Mouse (Mus musculus) brain, adult 2 months (tissue): Measurements from ENCODE around the gene 1700029H14Rik.
A peak's percentile ranks its signal among the peaks of the same experiment; 100 is the strongest.

Experiments used
- DNase-seq: peaks from one replicate; pipeline ENCODE4 v3.0.0; 2011; ENCODE audit warnings: low read depth, low spot score

Gene 1700029H14Rik

DNA sequence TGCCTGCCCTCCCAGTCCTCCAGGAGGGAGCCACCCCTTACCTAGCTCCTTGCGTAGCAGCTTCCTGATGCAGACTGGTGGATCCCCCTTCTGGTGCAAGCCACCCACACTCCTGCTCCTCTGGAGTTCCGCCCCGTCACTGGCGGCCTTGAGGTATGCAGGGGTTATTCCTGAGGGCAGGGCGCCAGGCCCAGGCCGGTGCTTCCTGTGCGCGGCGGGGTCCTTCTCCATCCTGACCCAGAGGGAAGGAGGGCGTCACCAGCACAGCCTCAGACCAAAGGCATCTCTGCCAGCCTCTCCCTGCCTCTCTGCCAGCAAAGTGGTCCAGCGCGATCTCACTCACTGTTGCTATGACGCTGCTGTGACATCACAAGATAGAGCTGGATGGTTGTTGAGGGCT, at the start of gene 1700029H14Rik:
Gene 1700029H14Rik, minus strand, starts transcription at position 344 of the 400 bp plus-strand sequence.
- no peak for DNase-seq

DNA sequence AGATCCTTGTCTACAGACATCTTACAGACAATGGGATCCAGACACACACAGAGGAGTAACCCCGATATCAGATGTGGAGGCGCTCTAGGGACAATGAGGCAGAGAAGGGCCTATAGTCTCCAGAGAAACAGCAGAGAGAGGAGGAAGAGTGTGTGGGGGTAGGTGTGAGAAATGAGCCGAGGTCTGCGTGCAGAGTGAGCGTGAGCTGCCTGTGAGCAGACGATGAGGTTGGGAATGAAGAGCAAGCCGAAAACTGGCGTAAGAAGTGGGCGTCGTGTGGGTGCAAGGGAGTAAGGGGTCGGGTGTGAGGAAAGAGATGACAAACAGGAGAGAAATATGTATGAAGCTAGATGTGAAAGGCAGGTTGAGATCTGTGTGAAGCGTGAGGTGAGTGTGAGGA, 49.4 kb upstream of the 1700029H14Rik start:
- DNase-seq: peak; percentile 77

DNA sequence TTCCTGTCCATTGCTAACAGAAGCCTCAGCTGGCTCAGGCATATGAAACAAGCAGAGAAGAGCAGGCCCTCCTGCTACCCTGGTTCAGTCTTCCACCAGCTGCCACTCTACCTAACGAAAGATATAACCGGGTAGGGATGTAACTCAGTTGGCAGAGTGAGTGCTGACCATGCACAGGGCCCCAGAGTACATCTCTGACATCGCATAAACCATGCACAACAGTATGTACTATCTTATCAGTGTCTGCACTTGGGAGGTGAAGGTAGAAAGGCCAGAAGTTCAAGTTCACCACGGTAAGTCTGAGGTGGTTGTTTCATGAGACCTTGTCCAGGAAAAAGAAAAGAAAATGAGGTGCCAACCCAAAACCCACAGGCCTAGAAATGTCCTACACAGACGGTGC, 47.7 kb upstream of the 1700029H14Rik start:
- no peak for DNase-seq

DNA sequence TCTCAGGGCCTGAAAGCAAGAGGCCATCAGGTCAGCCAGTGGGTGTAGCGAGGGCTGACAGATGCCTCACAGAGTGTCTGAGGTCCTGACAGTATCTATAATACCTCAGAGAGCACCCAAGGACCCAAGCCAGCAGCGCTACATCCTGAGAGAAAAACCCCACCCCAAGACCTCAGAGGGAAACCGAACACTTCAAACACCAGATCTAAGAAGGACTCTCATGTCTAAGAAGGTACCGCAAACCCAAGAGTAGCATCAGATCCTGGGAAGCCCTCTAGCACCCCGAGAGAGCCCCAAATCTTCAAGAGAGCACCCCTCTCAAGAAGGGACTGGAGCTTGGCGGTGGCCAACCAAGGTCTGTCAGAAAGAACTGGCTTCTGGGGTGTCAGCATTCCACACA, 46.7 kb upstream of the 1700029H14Rik start:
- DNase-seq: no peak

DNA sequence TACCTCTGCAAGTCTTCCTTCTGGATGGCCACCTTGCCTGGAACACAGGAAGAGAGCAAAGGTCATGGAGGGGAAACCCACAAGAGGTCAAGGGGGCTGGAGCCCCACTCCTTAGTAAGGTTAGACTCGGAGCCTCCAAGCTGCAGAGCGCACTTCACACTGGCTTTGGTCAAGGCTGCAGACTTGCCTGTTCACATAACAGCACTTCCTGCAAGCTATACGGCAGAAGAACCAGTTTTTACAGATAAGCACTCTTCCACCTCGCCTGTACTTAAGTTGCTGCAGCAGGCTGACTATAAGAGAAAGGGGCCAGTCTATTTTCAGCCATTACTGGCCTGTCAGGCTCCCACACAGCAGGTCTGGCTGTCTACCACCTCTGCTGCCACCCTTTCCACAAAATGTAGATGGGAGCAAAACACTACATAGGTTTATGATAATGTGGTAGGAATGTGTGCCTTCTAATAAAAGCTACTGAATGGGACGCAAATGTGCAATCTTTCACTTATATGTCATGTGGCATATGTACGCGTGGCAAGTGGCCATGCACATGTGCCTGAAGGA, 43.7 kb upstream of the 1700029H14Rik start:
- peak; percentile 71 for DNase-seq

DNA sequence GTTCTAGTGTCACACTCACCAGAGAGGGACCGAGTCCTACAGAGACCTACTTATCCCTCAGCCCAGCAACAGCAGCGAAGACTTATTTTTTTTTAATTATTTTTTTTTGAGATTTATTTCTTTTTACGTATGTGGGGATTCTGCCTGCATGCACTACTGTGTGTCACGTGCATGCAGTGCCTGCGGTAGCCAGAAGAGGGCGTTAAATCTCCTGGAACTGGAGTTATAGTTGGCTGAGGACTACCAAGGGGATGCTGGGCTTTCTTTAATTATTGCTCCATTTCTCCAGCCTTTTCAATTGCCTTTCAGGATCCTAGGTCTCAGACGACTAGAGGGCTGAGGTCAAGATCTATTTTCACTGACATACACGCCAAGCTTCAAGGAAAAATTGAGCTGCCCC, 40.4 kb upstream of the 1700029H14Rik start:
- peak; percentile 76 for DNase-seq

DNA sequence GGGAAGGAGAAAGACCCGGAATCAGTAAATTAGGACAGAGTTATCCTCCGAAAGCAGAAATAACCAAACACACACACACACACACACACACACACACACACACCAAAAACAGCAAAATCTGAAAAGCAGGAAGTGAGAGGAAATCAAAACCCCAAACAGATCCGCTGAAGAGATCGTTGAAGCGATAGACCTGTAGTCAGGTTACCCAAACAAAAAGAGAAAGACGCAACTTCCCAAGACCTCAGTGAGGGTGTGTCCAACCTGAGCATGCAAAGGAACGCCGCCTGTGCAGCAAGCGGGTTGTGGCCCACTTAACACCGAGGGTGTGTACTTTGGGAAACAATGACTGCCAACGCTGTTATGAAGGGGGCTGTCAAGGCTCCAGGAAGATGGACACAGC, 38.9 kb upstream of the 1700029H14Rik start:
- no peak for DNase-seq

DNA sequence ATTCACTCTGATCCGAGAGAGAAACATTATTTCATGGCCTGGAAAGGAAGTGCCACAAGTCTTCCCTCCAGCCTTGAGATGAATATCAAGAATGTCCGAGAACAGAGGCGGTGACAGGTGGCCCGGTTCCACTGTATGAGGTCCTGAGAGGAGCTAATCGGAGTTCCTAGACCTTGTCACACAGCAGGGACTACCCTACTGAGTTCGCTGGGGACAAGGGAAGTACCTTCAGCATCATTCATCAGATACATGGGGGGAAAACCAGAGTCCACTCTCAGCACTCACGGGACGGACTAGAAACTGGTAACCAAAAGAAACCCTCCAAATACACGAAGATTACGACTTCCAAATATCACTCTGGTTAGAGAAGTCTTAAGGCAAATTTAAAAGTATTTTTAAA, 38.5 kb upstream of the 1700029H14Rik start:
- DNase-seq: no peak

DNA sequence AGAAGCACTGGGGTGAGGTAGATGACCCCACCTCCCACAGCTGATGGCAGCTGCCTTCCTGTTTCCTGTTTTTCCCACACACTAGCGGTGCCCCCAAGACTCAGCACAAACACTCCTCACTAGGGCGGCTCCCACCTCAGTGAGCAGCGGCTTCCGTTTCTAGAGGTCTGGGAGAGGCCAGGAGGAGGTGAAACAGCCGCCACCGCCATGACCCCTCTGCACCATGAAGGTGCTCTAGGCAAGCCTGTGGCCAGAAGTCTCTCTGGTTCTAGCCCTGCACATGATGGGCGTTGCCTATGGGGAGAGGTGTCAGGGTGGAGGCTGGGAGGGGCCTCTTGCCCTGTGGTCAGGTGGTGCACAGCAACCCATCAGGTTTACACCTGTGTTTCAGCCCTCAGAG, 37.9 kb upstream of the 1700029H14Rik start:
- DNase-seq: no peak

DNA sequence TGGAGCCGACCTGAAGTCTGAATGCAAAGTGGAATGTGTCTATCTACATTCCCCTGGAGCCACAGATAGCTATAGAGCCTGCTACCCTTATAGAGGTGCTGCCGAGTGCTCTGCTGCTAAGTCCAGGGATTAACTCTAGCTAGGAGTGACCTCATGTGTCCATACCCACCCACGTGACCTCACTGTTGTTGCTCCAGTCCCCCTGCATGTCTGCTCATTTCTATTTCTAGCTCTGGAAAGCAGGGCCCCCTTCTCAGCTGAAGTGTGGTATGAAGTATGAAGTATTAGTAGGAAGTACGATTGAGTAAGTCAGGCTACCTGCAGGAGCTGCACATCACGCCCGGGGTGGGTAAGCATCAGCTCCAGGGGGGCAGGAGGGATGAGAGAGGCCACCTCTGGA, 35.5 kb upstream of the 1700029H14Rik start:
- DNase-seq: no peak

DNA sequence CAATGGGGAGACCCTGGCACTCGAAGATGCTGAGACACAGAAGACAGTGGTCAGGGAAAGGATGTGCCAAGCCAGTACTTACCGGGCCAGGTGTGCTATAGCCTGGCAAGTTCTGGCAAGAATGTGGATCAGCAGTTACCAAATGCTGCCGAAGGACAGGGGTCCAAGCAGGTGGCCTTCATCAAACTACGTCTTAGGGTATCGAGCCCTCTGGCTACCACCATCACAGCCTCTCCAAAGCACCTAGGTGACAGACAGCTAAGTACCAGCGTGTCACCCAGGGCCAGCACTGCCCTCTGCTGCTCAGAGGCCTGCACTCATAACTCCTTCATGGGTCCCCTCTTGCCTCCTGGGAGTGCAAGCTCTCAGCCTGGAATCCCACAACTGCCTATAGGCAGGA, 33.6 kb upstream of the 1700029H14Rik start:
- DNase-seq: no peak

DNA sequence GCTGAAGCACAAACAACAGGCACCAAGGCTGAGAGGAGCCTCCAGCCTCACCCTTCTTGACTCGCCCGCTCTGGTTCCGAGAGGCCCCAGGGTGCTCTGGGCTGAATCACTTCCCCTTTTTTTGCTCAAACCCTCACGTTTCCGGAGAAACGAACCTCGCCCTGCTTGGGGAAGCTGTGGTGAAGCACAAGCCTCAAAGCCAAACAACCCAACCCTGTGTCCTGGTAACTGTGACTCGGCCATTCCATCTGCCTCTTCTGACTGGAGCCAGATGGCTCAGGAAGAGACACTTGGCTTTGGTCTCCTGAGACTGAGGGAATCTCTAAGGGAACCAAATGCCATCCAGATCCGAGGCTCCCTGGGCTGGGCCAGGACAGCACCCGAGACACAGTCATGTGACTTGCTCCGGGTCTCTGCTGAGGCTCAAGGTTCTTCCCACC, 32.6 kb upstream of the 1700029H14Rik start:
- peak; percentile 96 for DNase-seq

DNA sequence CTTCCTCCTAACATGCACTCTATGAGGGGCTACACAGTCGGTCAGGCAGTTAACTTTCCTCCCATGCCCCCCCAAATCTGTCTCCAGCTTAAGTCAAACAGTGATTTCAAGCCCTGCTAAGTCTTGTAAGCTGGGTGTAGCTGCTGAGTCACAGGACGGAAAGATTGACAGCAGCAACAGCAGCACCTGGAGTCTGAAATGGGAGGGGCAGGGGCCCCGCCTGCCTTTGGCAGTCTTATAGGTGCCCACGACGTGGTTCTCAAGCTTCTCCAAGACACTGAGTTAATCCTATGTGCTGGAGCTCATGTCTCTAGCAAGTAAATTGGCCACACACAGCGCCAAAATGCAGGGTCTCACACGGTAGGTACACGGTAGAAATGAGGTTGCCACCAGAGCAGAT, 31.1 kb upstream of the 1700029H14Rik start:
- DNase-seq: no peak

DNA sequence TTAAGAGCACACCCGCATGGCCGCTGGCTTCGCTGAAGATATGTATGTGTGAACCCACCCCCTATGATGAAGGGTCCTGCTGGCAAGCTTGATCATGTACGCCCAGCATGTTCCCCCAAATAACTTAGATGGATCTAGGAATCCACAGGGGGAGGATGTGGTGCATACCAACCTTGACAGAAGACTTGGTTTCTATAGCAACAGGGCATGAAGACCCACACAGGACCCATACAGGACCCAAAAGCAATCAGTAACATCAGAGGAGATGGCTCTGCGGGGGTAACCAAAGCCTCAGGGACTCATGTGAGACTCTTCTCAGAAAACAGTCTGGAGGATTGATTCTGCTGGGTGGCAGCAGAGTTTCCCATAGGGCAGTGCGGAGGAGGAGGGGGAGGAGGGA, 29.0 kb upstream of the 1700029H14Rik start:
- DNase-seq: peak; percentile 24

DNA sequence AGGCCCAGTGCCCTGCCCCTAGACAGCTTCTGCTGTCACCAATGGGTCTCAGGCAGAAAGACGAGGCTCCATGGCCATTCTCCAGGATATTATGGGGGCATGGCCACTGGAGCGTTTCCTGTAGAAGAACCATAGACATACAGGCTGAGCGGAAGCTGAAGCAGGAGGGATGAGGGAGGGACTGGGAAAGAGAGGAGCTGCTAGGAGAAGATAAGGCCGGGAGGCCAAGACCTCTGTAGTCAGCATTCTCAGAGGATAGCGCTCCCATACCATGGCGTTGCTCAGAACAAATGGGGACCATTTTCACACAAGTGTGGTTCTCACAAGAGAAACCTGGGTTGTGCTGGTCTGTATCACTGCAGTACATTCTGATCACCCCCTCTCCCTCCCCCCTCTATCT, 26.8 kb upstream of the 1700029H14Rik start:
- DNase-seq: no peak

DNA sequence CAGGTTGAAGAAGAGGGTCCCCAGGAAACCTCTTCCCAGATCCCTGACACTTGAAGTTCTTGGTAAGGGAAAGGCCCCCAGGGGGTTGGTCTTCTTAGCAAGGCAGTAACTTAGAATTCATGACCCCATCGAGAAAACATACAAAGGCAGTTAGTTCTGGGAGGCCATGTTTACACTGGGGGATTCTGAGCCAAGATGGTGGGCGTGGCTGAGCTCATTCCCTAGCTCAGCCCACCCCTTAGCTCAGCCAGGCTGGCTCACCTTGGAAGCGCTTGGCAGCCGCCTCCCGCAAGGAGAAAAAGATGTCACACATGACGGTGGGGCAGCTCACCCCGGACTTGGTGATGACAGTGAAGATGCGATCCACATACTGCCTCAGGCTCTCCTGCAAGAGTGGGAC, 22.4 kb upstream of the 1700029H14Rik start:
- DNase-seq: no peak

DNA sequence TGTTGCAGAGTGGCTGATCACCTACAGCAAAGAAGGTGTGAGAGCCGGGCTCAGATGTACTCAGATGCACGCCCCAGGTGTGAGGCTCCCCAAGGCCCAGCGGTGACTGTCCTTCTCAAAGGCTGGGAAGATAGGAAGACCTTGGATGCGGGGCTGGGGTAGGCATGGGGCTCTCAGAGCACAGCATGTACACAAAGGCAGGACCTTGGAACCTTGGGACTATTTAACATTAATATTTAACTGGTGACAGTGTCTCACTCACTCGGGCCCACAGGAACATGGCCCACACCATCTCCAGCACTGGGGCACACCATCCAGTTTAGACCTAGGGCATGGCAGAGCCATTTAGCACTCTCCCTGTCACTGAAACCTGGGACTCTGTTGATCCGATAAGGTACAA, 15.6 kb upstream of the 1700029H14Rik start:
- DNase-seq: no peak

DNA sequence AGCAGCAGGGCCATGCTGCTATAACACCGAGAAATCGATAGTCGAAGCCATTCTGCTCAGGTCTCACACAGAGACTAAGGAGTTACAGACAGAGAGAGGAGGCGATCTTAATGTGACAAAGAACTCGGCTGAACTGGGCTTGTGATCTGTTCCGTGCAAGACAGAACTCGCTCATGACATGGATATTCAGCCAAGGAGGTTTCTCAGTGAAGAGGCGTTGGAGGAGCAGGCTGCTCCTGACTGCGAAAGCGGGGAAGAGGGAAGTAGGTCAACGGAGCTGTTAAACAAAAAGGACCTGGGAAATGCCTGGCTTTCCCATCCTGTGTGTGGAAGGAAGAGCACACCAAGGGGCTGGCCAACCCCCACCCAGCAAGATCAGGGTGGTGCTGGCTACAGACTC, 9.7 kb upstream of the 1700029H14Rik start:
- peak; percentile 85 for DNase-seq

DNA sequence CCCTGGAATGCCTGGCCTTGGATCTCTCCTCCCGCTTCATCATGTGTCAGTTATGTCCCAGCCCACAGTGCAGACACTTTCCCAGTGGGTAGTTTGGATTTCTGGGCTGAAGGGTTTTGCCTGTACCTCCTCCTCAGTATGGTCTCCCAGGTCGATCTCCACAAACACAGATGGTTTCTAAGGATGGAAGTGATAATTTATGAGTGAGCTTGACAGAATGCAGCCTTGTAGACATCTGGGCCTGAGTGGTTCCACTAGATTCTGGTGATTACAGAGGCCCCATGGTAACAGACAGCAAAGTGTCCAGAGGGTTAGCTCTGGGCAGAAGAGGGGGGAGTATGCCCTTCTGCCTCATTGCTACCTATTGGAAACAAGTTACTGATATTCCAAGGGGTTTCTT, 4.7 kb downstream of the 1700029H14Rik start:
- peak; percentile 37 for DNase-seq

DNA sequence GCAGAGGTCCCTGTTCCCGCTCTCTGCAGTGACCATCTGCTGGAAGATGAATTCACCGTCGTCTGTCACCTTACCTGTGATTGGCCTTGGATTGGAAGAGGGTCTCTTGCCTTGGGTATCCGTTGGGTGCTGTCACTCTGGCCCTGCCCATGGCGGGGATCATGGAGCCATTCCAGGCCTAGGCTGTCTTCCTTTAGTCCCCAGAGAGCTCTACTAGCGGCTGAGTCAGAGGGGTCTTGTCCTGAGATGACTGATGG, 10.8 kb downstream of the 1700029H14Rik start:
- no peak for DNase-seq

DNA sequence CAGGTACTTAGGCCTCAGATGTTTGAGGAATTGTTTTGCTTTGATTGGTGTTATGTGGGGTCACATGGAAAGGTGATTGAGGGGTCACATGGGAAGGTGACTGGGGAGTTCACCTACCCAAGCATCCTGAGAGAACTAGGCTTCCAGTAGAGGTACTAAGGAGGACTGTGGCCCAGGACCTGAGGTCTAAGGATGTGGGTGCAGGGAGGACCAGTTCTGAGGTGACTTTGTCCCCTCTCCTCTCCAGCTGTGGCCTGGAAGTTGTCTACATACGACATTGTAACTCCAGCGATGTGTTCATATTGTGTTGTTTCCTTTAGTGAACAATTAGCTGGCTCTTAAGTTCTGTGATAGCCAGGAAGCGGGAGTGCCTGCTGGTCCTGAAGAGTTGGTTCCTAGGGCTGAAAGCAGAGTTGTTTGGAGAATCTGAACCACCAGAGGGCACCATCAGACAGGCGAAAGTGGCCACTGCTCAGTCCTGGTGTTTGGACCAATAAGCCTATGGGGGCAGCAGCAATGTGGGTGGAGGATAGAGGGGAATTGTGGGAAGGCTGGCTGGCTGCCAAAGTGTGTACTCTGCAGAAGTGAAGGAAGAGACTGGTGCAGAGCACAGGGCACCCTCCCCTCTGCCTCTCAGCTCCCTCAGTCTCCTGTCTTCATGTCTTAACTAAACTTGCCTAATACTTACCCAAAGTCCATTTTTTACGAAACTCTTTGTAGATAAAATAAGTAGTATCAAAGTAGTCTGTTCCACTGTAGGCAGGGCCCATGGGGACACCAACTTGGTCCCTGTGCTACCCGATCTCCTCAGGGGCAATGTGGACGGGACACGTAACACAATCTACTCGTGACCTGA, 11.3 kb downstream of the 1700029H14Rik start:
- DNase-seq: peak; percentile 97

DNA sequence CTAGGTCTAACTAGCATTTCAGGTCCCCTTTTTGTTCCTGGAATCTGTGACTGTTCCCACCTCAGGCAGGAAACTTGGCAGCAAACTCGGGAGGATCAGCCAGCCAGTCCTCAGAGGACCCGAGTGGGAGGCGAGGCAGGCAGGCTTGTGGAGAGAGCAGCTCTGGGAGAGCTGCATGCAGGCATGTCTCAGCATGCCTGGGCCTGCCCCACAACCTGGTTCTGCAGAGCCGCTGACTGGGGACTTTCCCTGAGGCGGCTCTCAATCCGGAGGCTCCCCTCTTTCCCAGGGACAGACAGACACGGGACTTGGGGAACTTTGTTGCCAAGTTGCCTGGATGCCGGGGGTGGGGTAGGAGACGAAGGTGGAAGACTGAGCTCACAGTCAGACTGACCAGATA, 13.4 kb downstream of the 1700029H14Rik start:
- DNase-seq: peak; percentile 77

DNA sequence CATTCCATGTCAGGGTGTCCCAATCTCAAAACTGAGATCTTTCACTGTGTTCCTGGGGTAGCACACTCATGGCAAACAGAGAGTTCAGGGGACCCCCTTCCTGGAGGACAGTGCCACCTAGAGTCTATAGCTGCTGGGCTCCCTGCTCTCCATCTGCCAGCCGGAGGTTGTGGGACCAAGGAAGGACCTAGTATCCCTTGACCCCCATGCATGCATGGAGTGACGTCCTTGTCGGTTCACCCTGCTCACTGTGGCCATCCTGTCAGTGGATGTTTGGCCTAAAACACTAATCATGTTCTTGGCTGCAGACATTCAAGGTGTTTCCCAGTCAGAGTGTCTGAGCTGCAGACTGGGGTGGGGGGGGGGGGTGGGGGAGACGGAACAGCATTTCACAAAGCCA, 14.0 kb downstream of the 1700029H14Rik start:
- DNase-seq: peak; percentile 57

DNA sequence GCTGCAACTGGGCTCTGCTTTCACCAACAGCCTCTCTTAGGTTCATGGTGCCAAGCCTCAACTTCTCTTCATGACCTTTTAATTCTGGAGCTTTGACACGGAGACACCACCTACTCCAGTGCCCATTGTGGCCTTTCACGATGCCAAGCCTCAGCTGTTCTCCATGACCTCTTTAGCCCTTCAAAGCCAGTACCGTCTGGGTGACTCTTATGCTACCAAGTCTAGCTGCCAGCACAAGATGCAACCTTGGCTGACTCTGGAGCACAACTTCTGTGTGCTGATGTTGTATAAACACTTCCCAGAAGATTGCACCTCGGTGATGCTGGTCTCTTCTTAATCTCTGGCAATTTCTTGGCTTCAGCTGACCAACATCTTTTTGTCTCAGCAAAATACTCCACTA, 15.8 kb downstream of the 1700029H14Rik start:
- DNase-seq: no peak
